Mouse (Mus musculus): ENCODE results near the gene Zfp536.

Zfp536 gene

GRCm38 (mm10) chr7:37439117-37439844, 334.2 kb downstream of the Zfp536 start:
- DNase-seq: no peak

DNA sequence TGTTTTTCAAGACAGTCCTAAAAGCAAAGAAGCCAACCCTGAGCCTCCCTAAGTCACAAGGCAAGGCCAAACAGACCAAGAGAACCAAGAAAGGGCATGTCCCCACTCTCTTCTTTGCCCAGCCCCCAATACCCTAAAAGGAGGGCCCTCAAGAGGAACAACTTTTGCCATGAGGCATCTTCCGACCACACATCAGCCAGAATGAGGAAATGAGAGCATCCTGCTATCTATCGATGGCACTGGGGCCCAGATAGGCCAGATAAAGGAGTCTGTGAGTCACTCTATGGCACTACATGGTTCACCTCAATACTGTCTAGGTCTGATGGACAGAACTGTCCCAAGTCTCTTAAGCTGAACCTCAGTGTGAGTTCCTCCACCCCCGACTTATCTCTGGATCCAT, 335.6 kb downstream of the Zfp536 start:
- DNase-seq: no peak

DNA sequence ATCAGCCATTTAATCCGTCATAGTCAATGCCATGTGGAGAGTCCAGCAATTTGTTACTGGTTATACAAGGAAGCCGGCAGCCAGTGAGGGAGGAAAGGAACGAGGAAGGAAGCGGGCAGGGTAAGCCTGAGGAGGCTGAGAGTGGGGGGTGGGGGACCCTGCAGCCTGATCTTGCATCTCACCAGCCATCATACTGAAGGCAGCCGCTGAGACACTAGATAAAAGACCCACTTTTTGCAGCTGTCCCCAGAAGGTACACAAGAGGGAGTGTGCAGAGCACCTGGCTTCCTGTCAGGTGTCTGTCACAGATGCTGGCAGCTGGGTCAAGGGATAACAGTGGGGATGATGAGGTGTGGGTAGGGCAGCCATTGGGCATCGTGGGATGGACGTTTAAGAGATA, 340.3 kb downstream of the Zfp536 start:
- no peak for DNase-seq

DNA sequence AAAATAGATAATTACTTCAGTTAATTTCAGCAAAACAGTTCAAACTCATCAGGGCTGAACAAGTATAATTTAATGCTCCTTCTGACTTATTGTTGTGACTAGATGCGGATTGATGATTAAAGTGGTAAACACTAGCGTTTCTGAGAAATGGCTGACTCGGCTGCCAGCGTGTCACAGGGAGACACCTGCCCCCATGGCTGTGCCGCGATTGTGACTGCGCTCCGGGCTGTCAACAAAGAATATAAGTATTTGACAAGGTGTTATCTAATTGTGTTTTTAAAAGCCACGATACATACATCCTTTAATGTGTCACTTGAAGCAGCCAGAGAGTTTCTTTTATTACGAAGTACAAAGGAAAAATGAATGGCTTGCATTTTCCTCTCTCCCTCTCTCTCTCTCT, 342.0 kb downstream of the Zfp536 start:
- no peak for DNase-seq

DNA sequence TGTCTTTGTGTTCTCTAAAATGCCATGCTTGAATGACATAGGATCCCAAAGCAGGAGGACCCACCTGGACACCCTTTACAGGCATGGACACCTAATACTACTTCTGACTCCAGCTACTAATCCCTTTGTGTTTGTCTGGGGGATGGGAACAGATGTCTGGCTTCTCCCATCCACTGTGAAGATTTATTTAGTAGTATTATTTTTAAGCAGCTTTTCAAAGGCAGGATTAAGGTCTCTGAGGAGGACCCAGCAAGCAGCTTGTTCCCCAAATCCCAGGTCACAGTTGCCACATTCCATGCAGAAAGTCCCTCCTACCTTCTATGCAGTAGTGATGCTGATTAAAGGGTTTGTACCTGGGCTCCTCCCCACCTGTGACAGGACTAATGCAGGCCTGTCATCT, 347.4 kb downstream of the Zfp536 start:
- no peak for DNase-seq

- DNase-seq: no peak
These were observed 350.5 kb downstream of the Zfp536 start for GRCm38 (mm10) chr7:37422966-37423365.

Data from cerebellum, adult 18-20 months (tissue).